Mouse (Mus musculus): Measurements from ENCODE around the gene Slc24a2. TPM values are rescaled to one million over a fixed set of nuclear protein-coding genes. Genes with fewer than 3 reads are reported as not detected.

Slc24a2 gene
- polyA plus RNA-seq, 1 experiment = not detected

GRCm38 (mm10) chr4:87149584-87149983 lies 80.7 kb downstream of the Slc24a2 start:
- TF ChIP-seq GATA1 (IDR thresholded peaks at IDR 0.05; ENCODE audit: low read length) = no peak

GRCm38 (mm10) chr4:87141590-87142365 lies 88.5 kb downstream of the Slc24a2 start:
- TF ChIP-seq GATA1 (IDR thresholded peaks at IDR 0.05; ENCODE audit: low read length) = no peak

- TF ChIP-seq GATA1 (IDR thresholded peaks at IDR 0.05; ENCODE audit: low read length) = no peak
Measured at GRCm38 (mm10) chr4:87140901-87141300, 89.4 kb downstream of the Slc24a2 start.

- TF ChIP-seq GATA1 (IDR thresholded peaks at IDR 0.05; ENCODE audit: low read length) = no peak
Measured at GRCm38 (mm10) chr4:87132525-87132924, 97.8 kb downstream of the Slc24a2 start.

GRCm38 (mm10) chr4:87126756-87127155 lies 103.5 kb downstream of the Slc24a2 start:
- TF ChIP-seq GATA1 (IDR thresholded peaks at IDR 0.05; ENCODE audit: low read length) = no peak

- TF ChIP-seq GATA1 (IDR thresholded peaks at IDR 0.05; ENCODE audit: low read length) = no peak
Measured at GRCm38 (mm10) chr4:87119758-87120157, 110.5 kb downstream of the Slc24a2 start.

GRCm38 (mm10) chr4:87115726-87116125 lies 114.6 kb downstream of the Slc24a2 start:
- TF ChIP-seq GATA1 (IDR thresholded peaks at IDR 0.05; ENCODE audit: low read length) = no peak

- TF ChIP-seq GATA1 (IDR thresholded peaks at IDR 0.05; ENCODE audit: low read length) = no peak
Measured at GRCm38 (mm10) chr4:87109331-87110059, 120.8 kb downstream of the Slc24a2 start.

GRCm38 (mm10) chr4:87100936-87101335 lies 129.3 kb downstream of the Slc24a2 start:
- no peak for TF ChIP-seq GATA1 (IDR thresholded peaks at IDR 0.05; ENCODE audit: low read length)

GRCm38 (mm10) chr4:87096186-87096585 lies 134.1 kb downstream of the Slc24a2 start:
- no peak for TF ChIP-seq GATA1 (IDR thresholded peaks at IDR 0.05; ENCODE audit: low read length)

- no peak for TF ChIP-seq GATA1 (IDR thresholded peaks at IDR 0.05; ENCODE audit: low read length)
Measured at GRCm38 (mm10) chr4:87093612-87094011, 136.7 kb downstream of the Slc24a2 start.

GRCm38 (mm10) chr4:87090841-87091240 lies 139.4 kb downstream of the Slc24a2 start:
- no peak for TF ChIP-seq GATA1 (IDR thresholded peaks at IDR 0.05; ENCODE audit: low read length)

- no peak for TF ChIP-seq GATA1 (IDR thresholded peaks at IDR 0.05; ENCODE audit: low read length)
Measured at GRCm38 (mm10) chr4:87088713-87089112, 141.6 kb downstream of the Slc24a2 start.

GRCm38 (mm10) chr4:87087597-87087996 lies 142.7 kb downstream of the Slc24a2 start:
- TF ChIP-seq GATA1 (IDR thresholded peaks at IDR 0.05; ENCODE audit: low read length) = no peak

GRCm38 (mm10) chr4:87086933-87087577 lies 143.2 kb downstream of the Slc24a2 start:
- TF ChIP-seq GATA1 (IDR thresholded peaks at IDR 0.05; ENCODE audit: low read length) = no peak

- no peak for TF ChIP-seq GATA1 (IDR thresholded peaks at IDR 0.05; ENCODE audit: low read length)
Measured at GRCm38 (mm10) chr4:87081321-87081720, 149.0 kb downstream of the Slc24a2 start.

All from G1E-ER4 (cell line).